Mouse (Mus musculus): ENCODE measurements at regions not wholly inside any gene's neighbourhood (a gene's known extent, or its start where the extent isn't known, plus 50 kb on each side); places are given as distances from the start of the nearest gene placed in this dataset.

- peak; percentile 26 to 44 for DNase-seq
These were observed 50.9 kb upstream of the 1810046K07Rik start for GRCm38 (mm10) chr9:51379589-51379988.

GRCm38 (mm10) chr9:51393921-51394320 is 65.2 kb upstream of the 1810046K07Rik start:
- DNase-seq = no peak
- intact Hi-C loops (cut with DNase I) = loop anchor here (10.0 kb wide), 1 partner anchor 241 kb away; no protein-coding TSS in a partner anchor

More at GRCm38 (mm10) chr9:51379589-51379988, 50.9 kb upstream of the 1810046K07Rik start:
- intact Hi-C loops (cut with DNase I) = no loop called here

DNA sequence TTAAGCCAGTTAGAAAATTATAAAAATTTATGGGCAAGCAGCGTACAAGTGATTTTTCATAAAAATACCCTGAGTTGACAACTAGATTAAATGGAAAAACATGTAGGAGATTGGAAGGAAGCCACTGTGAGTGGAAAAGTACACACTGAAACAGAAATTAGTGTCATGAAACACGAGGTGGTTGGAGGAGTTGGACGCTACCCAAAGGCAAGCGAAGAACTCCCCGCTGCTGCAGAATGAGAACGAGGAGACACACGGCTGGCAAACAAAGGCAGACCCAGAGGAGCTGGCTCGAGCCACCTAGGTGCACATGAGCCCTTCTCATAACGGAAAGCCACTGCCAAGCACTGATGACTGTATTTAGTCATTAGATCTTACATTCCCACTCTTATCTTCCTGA is 65.7 kb upstream of the 1810046K07Rik start:
- peak; percentile 41 to 56 for DNase-seq
- intact Hi-C loops (cut with DNase I) = loop anchor here (10.0 kb wide), 1 partner anchor 240 kb away; no protein-coding TSS in a partner anchor

- intact Hi-C loops (cut with DNase I) = loop anchor here (10.0 kb wide), 1 partner anchor 238 kb away; no protein-coding TSS in a partner anchor
- DNase-seq = no peak
These were observed 68.1 kb upstream of the 1810046K07Rik start for GRCm38 (mm10) chr9:51396801-51397200.

GRCm38 (mm10) chr9:51397589-51398220 is 69.0 kb upstream of the 1810046K07Rik start:
- intact Hi-C loops (cut with DNase I) = loop anchor here (10.0 kb wide), 1 partner anchor 237 kb away; no protein-coding TSS in a partner anchor
- DNase-seq = no peak

DNA sequence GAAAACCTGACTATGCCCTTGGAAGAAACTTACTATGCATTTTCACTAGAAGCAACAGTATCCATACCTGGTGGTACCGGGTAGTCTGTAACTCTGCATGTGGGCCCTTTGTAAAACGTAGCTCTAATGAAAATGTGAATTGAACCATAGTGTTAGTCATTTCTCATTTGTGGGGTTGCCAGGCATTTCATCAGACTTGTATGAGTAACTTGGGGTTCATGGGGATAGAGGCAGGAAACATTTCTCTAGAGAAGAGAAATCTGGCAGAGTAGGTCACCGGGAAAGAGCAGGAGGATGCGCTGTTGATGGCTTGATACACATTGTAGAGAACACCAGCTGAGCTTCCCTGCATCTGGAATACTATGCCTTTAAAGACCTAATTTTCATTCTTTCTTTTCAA is 70.2 kb upstream of the 1810046K07Rik start:
- intact Hi-C loops (cut with DNase I) = loop anchor here (10.0 kb wide), 1 partner anchor 236 kb away; no protein-coding TSS in a partner anchor
- DNase-seq = no peak

GRCm38 (mm10) chr9:51399356-51399755 is 70.6 kb upstream of the 1810046K07Rik start:
- intact Hi-C loops (cut with DNase I) = loop anchor here (10.0 kb wide), 1 partner anchor 235 kb away; no protein-coding TSS in a partner anchor

DNA sequence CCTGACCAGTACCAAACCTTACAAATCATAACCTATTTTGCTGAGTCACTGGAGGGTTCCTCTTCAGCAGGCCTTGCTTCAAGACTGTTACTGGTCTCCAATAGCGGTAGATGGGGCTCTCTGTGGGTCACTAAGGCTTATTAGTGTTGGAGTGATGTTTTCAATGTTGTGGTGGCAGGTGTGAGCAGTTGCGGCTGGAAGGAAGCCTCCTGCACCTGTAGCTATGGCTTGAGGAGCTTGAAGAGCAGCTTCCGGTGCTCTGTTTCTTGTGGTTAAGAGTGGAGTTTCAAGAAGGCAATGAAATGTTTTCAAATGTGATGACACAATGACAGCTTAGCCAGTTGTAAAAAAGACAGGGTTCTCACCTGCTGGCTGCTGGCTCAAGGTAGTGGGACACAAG is 73.1 kb upstream of the 1810046K07Rik start:
- DNase-seq = no peak
- intact Hi-C loops (cut with DNase I) = no loop called here

More at GRCm38 (mm10) chr9:51399356-51399755, 70.6 kb upstream of the 1810046K07Rik start:
- no peak for DNase-seq

DNA sequence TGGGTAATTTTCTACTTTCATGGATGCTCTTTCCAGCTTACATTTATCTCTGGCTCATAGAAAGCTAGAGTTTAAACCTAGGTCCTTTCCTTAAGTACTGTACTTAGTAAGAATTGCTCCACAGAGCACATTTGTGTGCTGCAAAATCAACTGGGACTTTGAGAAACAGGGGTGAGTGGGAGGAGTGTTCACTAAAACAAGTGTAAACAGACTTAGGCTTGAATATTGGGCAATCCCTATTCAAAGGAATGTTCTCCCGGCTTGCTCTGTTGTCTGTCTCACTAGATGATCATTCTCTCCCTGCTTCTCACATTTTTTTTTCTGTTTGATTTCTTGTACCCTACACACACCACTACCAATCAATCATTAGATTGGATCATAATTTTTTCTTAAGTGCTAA is 79.3 kb upstream of the 1810046K07Rik start:
- DNase-seq = no peak
- intact Hi-C loops (cut with DNase I) = no loop called here

DNA sequence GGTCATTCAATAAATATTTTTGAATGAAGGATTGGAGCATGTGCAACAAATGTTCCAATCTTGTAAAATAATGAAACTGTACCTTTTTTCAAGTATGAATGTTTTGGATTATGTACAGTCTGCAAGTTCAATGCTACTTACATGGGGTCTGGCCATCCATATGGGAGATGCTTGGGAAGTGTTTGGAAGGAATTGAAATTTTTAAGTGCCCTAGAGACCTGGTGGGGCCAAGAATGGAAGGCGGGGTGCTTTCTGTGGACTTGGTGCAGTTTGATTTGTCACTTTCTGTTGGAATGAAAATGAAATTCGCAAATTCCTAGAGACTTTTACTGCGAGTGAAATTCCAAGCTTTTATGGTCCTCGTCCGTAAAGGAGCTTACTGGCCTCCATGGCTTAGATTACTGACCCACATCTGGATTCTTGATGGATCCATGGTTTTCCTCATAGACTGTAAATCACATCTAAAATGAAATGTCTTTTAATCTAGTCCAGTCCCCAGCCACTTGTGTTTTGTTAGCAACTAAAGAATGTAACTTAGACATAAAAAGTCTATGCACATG is 90.3 kb upstream of the 1810046K07Rik start:
- intact Hi-C loops (cut with DNase I) = no loop called here
- DNase-seq = no peak

- intact Hi-C loops (cut with DNase I) = no loop called here
These were observed 93.8 kb upstream of the 1810046K07Rik start for GRCm38 (mm10) chr9:51422553-51422952.

DNA sequence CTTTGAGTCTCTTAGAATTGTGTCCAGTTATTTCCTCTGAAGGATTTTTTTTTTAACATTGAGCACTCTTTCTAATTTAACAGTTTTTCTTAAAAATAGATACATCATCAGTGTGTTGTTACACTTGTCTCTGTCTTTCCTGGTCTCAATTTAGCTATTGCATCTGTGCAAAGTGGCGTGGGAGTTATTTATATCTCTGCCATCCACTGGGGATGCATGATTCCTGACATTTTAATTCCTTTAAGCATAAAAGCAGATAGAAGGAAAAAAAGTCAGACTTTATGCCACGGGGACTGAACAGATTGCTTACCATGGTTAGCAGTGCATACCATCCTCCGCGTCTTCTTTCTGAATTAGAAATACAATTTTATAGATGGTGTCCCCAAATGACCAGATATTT is 94.6 kb upstream of the 1810046K07Rik start:
- intact Hi-C loops (cut with DNase I) = no loop called here
- DNase-seq = no peak

More at GRCm38 (mm10) chr9:51422553-51422952, 93.8 kb upstream of the 1810046K07Rik start:
- no peak for DNase-seq

GRCm38 (mm10) chr9:51430426-51430825 is 101.7 kb upstream of the 1810046K07Rik start:
- intact Hi-C loops (cut with DNase I) = no loop called here
- no peak for DNase-seq

DNA sequence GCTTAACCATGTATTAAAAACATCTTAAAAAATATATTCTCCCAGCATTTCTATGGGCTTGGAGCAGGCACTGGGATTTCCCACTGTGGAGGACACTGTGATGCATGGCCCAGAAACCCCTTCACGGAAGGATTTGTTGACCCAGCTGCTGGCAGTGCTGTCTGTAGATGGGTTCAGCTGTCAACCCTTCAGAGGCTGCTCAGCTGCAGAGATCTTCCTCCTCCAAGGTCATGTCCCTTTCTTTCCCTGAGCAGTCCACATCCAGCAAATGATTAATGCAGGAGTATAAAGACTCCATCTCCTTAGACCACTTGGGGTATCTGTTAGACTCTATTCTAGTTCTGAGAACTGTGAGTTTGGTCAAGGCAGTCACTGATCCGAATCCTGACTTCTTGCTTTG is 108.4 kb upstream of the 1810046K07Rik start:
- DNase-seq = no peak
- intact Hi-C loops (cut with DNase I) = no loop called here

- DNase-seq = no peak
- intact Hi-C loops (cut with DNase I) = no loop called here
These were observed 113.2 kb upstream of the 1810046K07Rik start for GRCm38 (mm10) chr9:51441773-51442381.

GRCm38 (mm10) chr9:51455690-51456089 is 127.0 kb upstream of the 1810046K07Rik start:
- no peak for DNase-seq
- intact Hi-C loops (cut with DNase I) = no loop called here

DNA sequence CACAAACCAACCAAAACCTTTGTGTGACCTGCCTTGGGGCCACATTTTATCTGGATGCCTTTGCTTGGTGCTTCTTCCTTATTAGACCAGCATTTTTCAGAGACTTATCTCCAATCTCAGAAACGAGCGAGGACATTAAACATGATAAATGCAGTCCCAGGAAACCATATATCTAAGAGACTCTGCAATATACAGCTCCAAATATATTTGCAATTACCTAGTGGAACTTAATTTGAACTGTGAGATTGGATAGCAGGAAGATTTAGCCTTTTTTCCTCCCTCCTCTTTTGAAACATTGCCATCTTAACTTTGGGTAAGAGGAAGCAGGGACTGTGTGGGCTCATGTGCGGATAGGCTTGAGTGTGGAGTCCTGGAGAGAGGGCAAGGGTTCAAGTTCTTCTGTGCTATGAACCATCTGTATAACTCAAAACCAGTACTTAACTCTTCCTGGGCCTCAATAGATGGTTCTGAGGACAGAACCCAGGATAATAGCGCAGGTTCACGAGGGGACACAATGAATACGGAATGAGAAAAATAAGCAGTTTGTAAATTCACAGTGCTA is 133.8 kb upstream of the 1810046K07Rik start:
- intact Hi-C loops (cut with DNase I) = no loop called here
- DNase-seq = no peak

DNA sequence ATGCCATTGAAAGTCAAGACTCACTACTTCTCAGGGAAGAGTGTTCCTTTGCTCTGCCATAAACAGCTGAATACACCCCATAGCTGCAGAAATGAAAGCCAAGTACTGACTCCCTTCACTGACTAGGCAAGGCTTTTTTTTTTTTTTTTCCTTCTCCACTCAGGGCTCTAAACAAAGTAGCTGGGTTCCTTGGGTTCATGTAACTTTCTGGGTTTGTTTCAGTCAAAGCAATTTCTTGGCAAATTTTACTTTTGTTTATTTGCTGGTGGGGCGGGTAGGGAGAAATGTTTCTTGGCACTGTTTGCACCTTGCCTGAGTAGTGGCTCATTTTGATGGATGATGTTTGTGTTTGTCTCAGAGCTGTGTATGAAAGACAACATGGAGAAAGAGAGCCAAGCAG is 141.3 kb upstream of the 1810046K07Rik start:
- no peak for DNase-seq
- intact Hi-C loops (cut with DNase I) = no loop called here

GRCm38 (mm10) chr9:51476511-51477056 is 147.9 kb upstream of the 1810046K07Rik start:
- intact Hi-C loops (cut with DNase I) = no loop called here
- no peak for DNase-seq

DNA sequence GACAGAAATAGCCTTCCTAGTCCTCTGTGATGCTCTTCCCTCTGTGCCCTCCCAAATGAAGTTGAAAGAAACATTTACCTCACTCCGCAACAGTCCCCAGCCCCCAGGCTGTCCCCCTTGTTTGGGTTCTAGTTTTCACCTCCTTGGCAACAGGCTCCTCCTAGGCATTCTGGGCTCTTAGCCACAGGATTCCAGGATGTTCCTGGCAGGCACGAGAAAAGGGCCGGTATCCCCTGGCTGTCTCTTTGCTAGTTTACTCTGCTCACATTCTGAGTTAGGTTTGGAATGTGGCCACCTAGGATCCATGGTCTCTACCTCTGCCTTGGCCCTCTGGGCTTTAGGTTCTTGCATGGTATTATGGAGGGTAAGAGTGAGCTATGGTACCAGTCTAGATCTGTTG is 159.1 kb upstream of the 1810046K07Rik start:
- peak; percentile 35 to 37 for DNase-seq
- intact Hi-C loops (cut with DNase I) = no loop called here

DNA sequence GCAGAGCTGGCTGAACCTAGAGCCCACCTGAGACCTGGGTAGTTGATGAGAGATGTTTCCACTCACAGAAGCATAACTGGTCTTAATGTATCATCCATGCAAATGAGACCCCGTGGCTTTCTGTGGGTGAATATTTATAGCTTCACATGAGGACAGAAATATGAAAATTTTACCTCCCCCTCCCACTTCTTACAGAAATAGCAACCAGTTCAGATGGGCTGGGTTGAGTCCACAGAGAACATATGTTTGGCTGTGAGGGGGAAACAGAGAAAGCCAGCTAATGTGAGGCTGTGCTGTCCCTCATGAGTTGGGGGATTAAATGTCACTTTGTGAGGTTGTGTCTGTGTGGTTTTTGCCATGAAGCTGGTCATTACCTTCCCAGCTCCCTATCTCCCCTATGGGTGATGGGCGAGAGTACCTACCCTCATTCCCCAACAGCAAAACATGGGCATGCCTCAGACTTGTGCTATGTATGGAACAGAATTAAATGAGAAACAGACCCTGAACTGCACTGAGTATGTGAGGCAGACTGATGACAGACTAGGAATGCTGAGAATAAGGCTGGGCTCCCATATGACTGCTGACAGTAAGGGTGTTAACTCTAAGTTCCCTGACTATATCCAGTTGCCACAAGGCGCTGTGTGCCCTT is 178.7 kb upstream of the 1810046K07Rik start:
- intact Hi-C loops (cut with DNase I) = no loop called here

More for the DNA sequence above, 178.7 kb upstream of the 1810046K07Rik start:
- DNase-seq = no peak
